Mouse (Mus musculus) heart, embryonic 11.5 days (tissue): ENCODE data around the gene Scaf8. TPM values are rescaled to one million over a fixed set of nuclear protein-coding genes. Genes with fewer than 3 reads are reported as not detected.
A peak's percentile ranks its signal among the peaks of the same experiment; 100 is the strongest.

Experiments used
- ATAC-seq: fragments of 200-750 bp; cut with Nextera tagmentation; replicated peaks from 2 replicates; pipeline ENCODE4 v1.8.0; 2017; ENCODE audit warnings: moderate library complexity; ENCODE audit not compliant: insufficient number of reproducible peaks, low FRiP score, low TSS enrichment
- H3K27ac ChIP-seq: fragments of 300-500 bp; sonication (generic); 2 replicates; pipeline ENCODE4 v1.5.1; 2014; ENCODE audit warnings: mild to moderate bottlenecking, low read depth, low read length
- H3K27me3 ChIP-seq: fragments of 300-500 bp; sonication (generic); 2 replicates; pipeline ENCODE4 v1.6.1; 2014; ENCODE audit warnings: mild to moderate bottlenecking, low read length, mixed read lengths; ENCODE audit not compliant: control insufficient read depth, insufficient read depth
- H3K36me3 ChIP-seq: fragments of 300-500 bp; sonication (generic); 2 replicates; pipeline ENCODE4 v1.6.1; 2014; ENCODE audit warnings: mild to moderate bottlenecking, low read length, moderate library complexity, mixed read lengths; ENCODE audit not compliant: control insufficient read depth, insufficient read depth
- H3K4me1 ChIP-seq: fragments of 300-500 bp; sonication (generic); 2 replicates; pipeline ENCODE4 v1.6.1; 2014; ENCODE audit warnings: low read length; ENCODE audit not compliant: control insufficient read depth, insufficient read depth
- H3K4me2 ChIP-seq: fragments of 300-500 bp; sonication (generic); 2 replicates; pipeline ENCODE4 v1.6.1; 2014; ENCODE audit warnings: mild to moderate bottlenecking, moderate library complexity
- H3K4me3 ChIP-seq: fragments of 300-500 bp; sonication (generic); 2 replicates; pipeline ENCODE4 v1.5.1; 2014; ENCODE audit warnings: low read depth, low read length
- H3K9ac ChIP-seq: fragments of 300-500 bp; sonication (generic); 2 replicates; pipeline ENCODE4 v1.6.1; 2014; ENCODE audit warnings: mild to moderate bottlenecking, low read depth, low read length, moderate library complexity
- H3K9me3 ChIP-seq: fragments of 300-500 bp; sonication (generic); replicated peaks from 2 replicates; pipeline ENCODE4 v1.6.1; 2016; ENCODE audit warnings: low read length; ENCODE audit not compliant: control insufficient read depth
- WGBS: fragments of 180-500 bp; shearing (Covaris S2); extraction: QIAGEN DNeasy Blood & Tissue Kit; methylation state at CpG from one replicate; pipeline ENCODE4 v1.1.7; 2014; ENCODE audit not compliant: insufficient replicate concordance; 5-methylcytosine and 5-hydroxymethylcytosine counted together
- polyA plus RNA-seq: library from polyadenylated mRNA; unstranded; fragments of >200 nt; fragmentation: Nextera tagmentation; extraction: Ambion mirVana; gene quantifications from 2 replicates; pipeline ENCODE4 v1.2.1, GENCODE M21; 2014

Gene Scaf8
- polyA plus RNA-seq, 1 experiment from 2014 or later, result 20.6 TPM

DNA sequence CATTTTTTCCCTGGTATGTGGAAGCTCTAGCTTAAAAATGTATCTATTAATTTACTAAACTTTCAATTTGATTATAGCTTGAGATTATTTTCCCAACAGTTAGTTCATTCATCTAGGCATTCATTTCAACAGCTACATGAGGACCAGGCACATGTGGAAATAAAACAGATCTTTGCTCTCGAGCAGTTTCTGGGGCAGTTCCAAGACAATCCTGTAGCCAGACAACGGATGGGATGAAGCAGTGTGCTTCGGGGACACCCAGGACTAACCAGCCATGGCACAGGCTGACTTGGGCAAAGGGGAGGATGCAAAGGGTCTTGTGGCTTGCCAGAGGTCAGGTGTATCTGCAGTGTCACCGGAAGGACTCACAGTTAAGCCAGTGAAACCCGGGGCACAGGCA lies 117.9 kb downstream of the Scaf8 start:
- H3K9ac ChIP-seq, result no peak overlapping the region
- H3K27ac ChIP-seq, result no peak overlapping the region
- H3K4me2 ChIP-seq, result no peak overlapping the region
- no peak for ATAC-seq
- no peaks in the 10 kb centered on the region for H3K27me3 ChIP-seq
- 77% methylated on average over 5 of the region's 5 CpGs for WGBS
- no peak overlapping the region for H3K4me3 ChIP-seq
- H3K4me1 ChIP-seq, result no peaks in the 10 kb centered on the region
- no peaks in the 10 kb centered on the region for H3K9me3 ChIP-seq
- no peaks in the 10 kb centered on the region for H3K36me3 ChIP-seq

GRCm38 (mm10) chr17:3243672-3244071 lies 128.9 kb downstream of the Scaf8 start:
- H3K4me2 ChIP-seq, result no peak overlapping the region
- WGBS, result 89% methylated on average over 3 of the region's 3 CpGs
- no peak overlapping the region for H3K4me3 ChIP-seq
- no peaks in the 10 kb centered on the region for H3K36me3 ChIP-seq
- ATAC-seq, result no peak
- H3K4me1 ChIP-seq, result peaks cover 34% of the 10 kb centered on the region
- H3K9me3 ChIP-seq, result no peaks in the 10 kb centered on the region
- H3K27me3 ChIP-seq, result no peaks in the 10 kb centered on the region
- H3K27ac ChIP-seq, result no peak overlapping the region
- no peak overlapping the region for H3K9ac ChIP-seq

DNA sequence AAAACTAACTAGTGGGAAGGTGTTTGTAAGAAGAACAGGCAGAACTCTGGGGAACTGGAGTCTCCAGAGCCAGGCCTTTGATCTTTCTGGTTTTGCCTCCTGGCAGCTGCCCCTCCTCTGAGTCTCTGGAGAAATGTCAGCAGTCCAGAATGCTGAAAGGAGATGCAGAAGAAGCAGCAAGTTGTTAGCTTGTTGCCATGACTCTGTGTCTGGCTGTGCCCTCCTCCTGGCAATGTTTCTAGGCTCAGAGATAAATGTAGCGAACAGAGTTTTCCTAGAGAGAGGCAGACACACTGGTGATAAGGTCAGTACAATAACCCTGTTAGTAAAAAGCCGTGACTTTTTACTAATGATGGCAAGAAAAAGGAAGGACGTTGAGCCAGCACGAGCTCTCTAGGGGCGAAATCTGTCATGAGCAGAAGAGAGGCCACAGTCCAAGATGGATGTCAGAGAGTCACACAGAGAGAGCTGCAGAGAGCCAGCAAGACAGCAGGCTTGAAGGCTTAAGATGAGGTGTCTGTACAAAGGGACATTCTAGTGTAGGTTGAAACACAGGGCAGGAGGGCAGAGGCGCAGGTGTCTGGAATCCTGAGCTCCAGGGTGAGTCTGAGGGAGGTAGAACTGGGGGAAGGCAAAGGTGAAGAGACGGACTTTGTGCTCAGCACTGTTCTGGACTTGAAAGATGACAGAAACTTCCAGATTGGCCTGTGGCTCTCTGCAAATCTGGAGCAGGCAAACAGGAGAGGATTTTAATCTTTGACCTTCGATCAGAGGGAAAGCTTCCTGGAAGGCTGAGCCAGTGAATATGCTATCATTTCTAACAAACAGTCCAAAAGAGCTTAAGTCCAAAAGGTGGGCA lies 130.3 kb downstream of the Scaf8 start:
- no peak overlapping the region for H3K9ac ChIP-seq
- no peak for ATAC-seq
- H3K27ac ChIP-seq, result peak overlapping the region; percentile 36; the same call in 1 of the 2 replicates

GRCm38 (mm10) chr17:3246665-3247370 lies 132.0 kb downstream of the Scaf8 start:
- Histone ChIP-seq H3K4me2 (no peak overlapping the region), H3K9me3 (no peaks in the 10 kb centered on the region), H3K9ac (no peak overlapping the region), H3K36me3 (no peaks in the 10 kb centered on the region), H3K27me3 (no peaks in the 10 kb centered on the region), H3K4me1 (peaks cover 32% of the 10 kb centered on the region), H3K27ac (no peak overlapping the region), H3K4me3 (no peak overlapping the region)
- WGBS, result 44% methylated on average over 7 of the region's 7 CpGs
- no peak for ATAC-seq

More for the DNA sequence above, 130.3 kb downstream of the Scaf8 start:
- Histone ChIP-seq H3K4me1 (peaks cover 35% of the 10 kb centered on the region), H3K4me2 (no peak overlapping the region), H3K9me3 (no peaks in the 10 kb centered on the region), H3K36me3 (no peaks in the 10 kb centered on the region), H3K4me3 (no peak overlapping the region), H3K27me3 (no peaks in the 10 kb centered on the region)
- 62% methylated on average over 8 of the region's 8 CpGs for WGBS

Other genes starting within 250 kb of the Scaf8 start
- 3.2 and 4.4 TPM in 2 replicates for gene Tiam2, start 211.6 kb downstream of the Scaf8 start, polyA plus RNA-seq